Mouse (Mus musculus): ENCODE measurements around the gene Kat2a. TPM values are rescaled to one million over a fixed set of nuclear protein-coding genes. Genes with fewer than 3 reads are reported as not detected.

Kat2a gene
- polyA plus RNA-seq, 1 experiment from 2014 or later = 57.2 TPM

- H3K9me3 ChIP-seq (ENCODE audit: control insufficient read depth, low read length) = no peaks in the 10 kb centered on the region
- no peak overlapping the region for H3K27ac ChIP-seq (ENCODE audit: low read depth, low read length)
- no peaks in the 10 kb centered on the region for H3K27me3 ChIP-seq (ENCODE audit: control insufficient read depth, insufficient read depth, low read length)
- WGBS = 2% methylated on average over 13 of the region's 13 CpGs
- peaks cover 9% of the 10 kb centered on the region for H3K4me1 ChIP-seq (ENCODE audit: control insufficient read depth, insufficient read depth, low read length)
- H3K4me2 ChIP-seq = peak overlapping the region; percentile 84
- DNase-seq (ENCODE audit: low spot score, missing footprints) (no peak), ATAC-seq (ENCODE audit: low FRiP score) (no peak)
- H3K36me3 ChIP-seq (ENCODE audit: control insufficient read depth, insufficient read depth, low read length) = no peaks in the 10 kb centered on the region
- H3K9ac ChIP-seq (ENCODE audit: low read length) = peak overlapping the region; percentile 96
- H3K4me3 ChIP-seq (ENCODE audit: low read depth, low read length) = peak overlapping the region; percentile 94
Observed at GRCm38 (mm10) chr11:100737105-100737733, 25.0 kb upstream of the Kat2a start.

GRCm38 (mm10) chr11:100736746-100737080 lies 24.4 kb upstream of the Kat2a start:
- no peaks in the 10 kb centered on the region for H3K9me3 ChIP-seq (ENCODE audit: control insufficient read depth, low read length)
- DNase-seq (ENCODE audit: low spot score, missing footprints) (no peak), ATAC-seq (ENCODE audit: low FRiP score) (no peak)
- H3K4me1 ChIP-seq (ENCODE audit: control insufficient read depth, insufficient read depth, low read length) = peaks cover 9% of the 10 kb centered on the region
- H3K9ac ChIP-seq (ENCODE audit: low read length) = peak overlapping the region; percentile 96
- H3K27me3 ChIP-seq (ENCODE audit: control insufficient read depth, insufficient read depth, low read length) = no peaks in the 10 kb centered on the region
- H3K36me3 ChIP-seq (ENCODE audit: control insufficient read depth, insufficient read depth, low read length) = no peaks in the 10 kb centered on the region
- WGBS = 87% methylated on average over 4 of the region's 4 CpGs
- H3K27ac ChIP-seq (ENCODE audit: low read depth, low read length) = no peak overlapping the region
- peak overlapping the region; percentile 94; the same call in 1 of the 2 replicates for H3K4me3 ChIP-seq (ENCODE audit: low read depth, low read length)
- peak overlapping the region; percentile 84 for H3K4me2 ChIP-seq

GRCm38 (mm10) chr11:100735954-100736745 lies 23.9 kb upstream of the Kat2a start:
- H3K9ac ChIP-seq (ENCODE audit: low read length) = no peak overlapping the region; the same call in 1 of the 2 replicates
- H3K36me3 ChIP-seq (ENCODE audit: control insufficient read depth, insufficient read depth, low read length) = no peaks in the 10 kb centered on the region
- WGBS = 79% methylated on average over 14 of the region's 14 CpGs
- H3K27me3 ChIP-seq (ENCODE audit: control insufficient read depth, insufficient read depth, low read length) = no peaks in the 10 kb centered on the region
- H3K9me3 ChIP-seq (ENCODE audit: control insufficient read depth, low read length) = no peaks in the 10 kb centered on the region
- H3K4me1 ChIP-seq (ENCODE audit: control insufficient read depth, insufficient read depth, low read length) = peaks cover 9% of the 10 kb centered on the region
- DNase-seq (ENCODE audit: low spot score, missing footprints) (no peak), ATAC-seq (ENCODE audit: low FRiP score) (no peak)
- H3K4me2 ChIP-seq = no peak overlapping the region
- H3K27ac ChIP-seq (ENCODE audit: low read depth, low read length) = no peak overlapping the region
- no peak overlapping the region for H3K4me3 ChIP-seq (ENCODE audit: low read depth, low read length)

GRCm38 (mm10) chr11:100735134-100735865 lies 23.0 kb upstream of the Kat2a start:
- Histone ChIP-seq H3K4me1 (ENCODE audit: control insufficient read depth, insufficient read depth, low read length) (peaks cover 9% of the 10 kb centered on the region), H3K36me3 (ENCODE audit: control insufficient read depth, insufficient read depth, low read length) (no peaks in the 10 kb centered on the region), H3K4me3 (ENCODE audit: low read depth, low read length) (no peak overlapping the region), H3K27me3 (ENCODE audit: control insufficient read depth, insufficient read depth, low read length) (no peaks in the 10 kb centered on the region), H3K4me2 (no peak overlapping the region), H3K9me3 (ENCODE audit: control insufficient read depth, low read length) (no peaks in the 10 kb centered on the region), H3K27ac (ENCODE audit: low read depth, low read length) (no peak overlapping the region), H3K9ac (ENCODE audit: low read length) (no peak overlapping the region)
- ATAC-seq (ENCODE audit: low FRiP score) = no peak
- WGBS = 87% methylated on average over 9 of the region's 9 CpGs
- no peak for DNase-seq (ENCODE audit: low spot score, missing footprints)

- Histone ChIP-seq H3K4me2 (no peak overlapping the region), H3K4me1 (ENCODE audit: control insufficient read depth, insufficient read depth, low read length) (no peaks in the 10 kb centered on the region), H3K36me3 (ENCODE audit: control insufficient read depth, insufficient read depth, low read length) (no peaks in the 10 kb centered on the region), H3K9ac (ENCODE audit: low read length) (no peak overlapping the region), H3K4me3 (ENCODE audit: low read depth, low read length) (no peak overlapping the region), H3K27ac (ENCODE audit: low read depth, low read length) (no peak overlapping the region), H3K9me3 (ENCODE audit: control insufficient read depth, low read length) (no peaks in the 10 kb centered on the region), H3K27me3 (ENCODE audit: control insufficient read depth, insufficient read depth, low read length) (no peaks in the 10 kb centered on the region)
- ATAC-seq (ENCODE audit: low FRiP score) = no peak
- DNase-seq (ENCODE audit: low spot score, missing footprints) = no peak
- WGBS = 87% methylated on average over 6 of the region's 6 CpGs
Observed at GRCm38 (mm10) chr11:100730477-100731205, 18.4 kb upstream of the Kat2a start.

- no peak for DNase-seq (ENCODE audit: low spot score, missing footprints)
Observed at GRCm38 (mm10) chr11:100729976-100730375, 17.7 kb upstream of the Kat2a start.

GRCm38 (mm10) chr11:100728601-100729000 lies 16.3 kb upstream of the Kat2a start:
- H3K27me3 ChIP-seq (ENCODE audit: control insufficient read depth, insufficient read depth, low read length) = no peaks in the 10 kb centered on the region
- no peak for DNase-seq (ENCODE audit: low spot score, missing footprints)
- 95% methylated on average over 6 of the region's 6 CpGs for WGBS
- H3K36me3 ChIP-seq (ENCODE audit: control insufficient read depth, insufficient read depth, low read length) = no peaks in the 10 kb centered on the region
- no peak for ATAC-seq (ENCODE audit: low FRiP score)
- H3K9me3 ChIP-seq (ENCODE audit: control insufficient read depth, low read length) = no peaks in the 10 kb centered on the region
- no peak overlapping the region for H3K9ac ChIP-seq (ENCODE audit: low read length)
- no peak overlapping the region for H3K4me2 ChIP-seq
- H3K4me3 ChIP-seq (ENCODE audit: low read depth, low read length) = no peak overlapping the region
- H3K4me1 ChIP-seq (ENCODE audit: control insufficient read depth, insufficient read depth, low read length) = no peaks in the 10 kb centered on the region
- no peak overlapping the region for H3K27ac ChIP-seq (ENCODE audit: low read depth, low read length)

More at GRCm38 (mm10) chr11:100729976-100730375, 17.7 kb upstream of the Kat2a start:
- no peak overlapping the region for H3K4me3 ChIP-seq (ENCODE audit: low read depth, low read length)
- H3K9ac ChIP-seq (ENCODE audit: low read length) = no peak overlapping the region
- H3K27ac ChIP-seq (ENCODE audit: low read depth, low read length) = no peak overlapping the region
- no peak for ATAC-seq (ENCODE audit: low FRiP score)
- no peaks in the 10 kb centered on the region for H3K9me3 ChIP-seq (ENCODE audit: control insufficient read depth, low read length)
- 92% methylated on average over 4 of the region's 4 CpGs for WGBS
- no peaks in the 10 kb centered on the region for H3K36me3 ChIP-seq (ENCODE audit: control insufficient read depth, insufficient read depth, low read length)
- H3K27me3 ChIP-seq (ENCODE audit: control insufficient read depth, insufficient read depth, low read length) = no peaks in the 10 kb centered on the region
- no peak overlapping the region for H3K4me2 ChIP-seq
- H3K4me1 ChIP-seq (ENCODE audit: control insufficient read depth, insufficient read depth, low read length) = no peaks in the 10 kb centered on the region

GRCm38 (mm10) chr11:100727201-100727600 lies 14.9 kb upstream of the Kat2a start:
- Histone ChIP-seq H3K4me3 (ENCODE audit: low read depth, low read length) (no peak overlapping the region), H3K4me2 (no peak overlapping the region), H3K36me3 (ENCODE audit: control insufficient read depth, insufficient read depth, low read length) (no peaks in the 10 kb centered on the region), H3K9ac (ENCODE audit: low read length) (no peak overlapping the region), H3K27ac (ENCODE audit: low read depth, low read length) (no peak overlapping the region), H3K27me3 (ENCODE audit: control insufficient read depth, insufficient read depth, low read length) (no peaks in the 10 kb centered on the region), H3K9me3 (ENCODE audit: control insufficient read depth, low read length) (no peaks in the 10 kb centered on the region), H3K4me1 (ENCODE audit: control insufficient read depth, insufficient read depth, low read length) (no peaks in the 10 kb centered on the region)
- DNase-seq (ENCODE audit: low spot score, missing footprints) = no peak
- WGBS = 95% methylated on average over 3 of the region's 3 CpGs
- no peak for ATAC-seq (ENCODE audit: low FRiP score)

Data from midbrain, embryonic 11.5 days (tissue).